Mouse (Mus musculus): ENCODE results near the gene Pou3f1. TPM values are rescaled to one million over a fixed set of nuclear protein-coding genes. Genes with fewer than 3 reads are reported as not detected.
"Not testable (repeated sequence)": the region's sequence is repeated elsewhere in the genome, so short reads cannot be mapped to it uniquely, and the experiment has no call there.

The Pou3f1 gene
- polyA plus RNA-seq, 1 experiment from 2014 or later = 0.18 TPM

DNA sequence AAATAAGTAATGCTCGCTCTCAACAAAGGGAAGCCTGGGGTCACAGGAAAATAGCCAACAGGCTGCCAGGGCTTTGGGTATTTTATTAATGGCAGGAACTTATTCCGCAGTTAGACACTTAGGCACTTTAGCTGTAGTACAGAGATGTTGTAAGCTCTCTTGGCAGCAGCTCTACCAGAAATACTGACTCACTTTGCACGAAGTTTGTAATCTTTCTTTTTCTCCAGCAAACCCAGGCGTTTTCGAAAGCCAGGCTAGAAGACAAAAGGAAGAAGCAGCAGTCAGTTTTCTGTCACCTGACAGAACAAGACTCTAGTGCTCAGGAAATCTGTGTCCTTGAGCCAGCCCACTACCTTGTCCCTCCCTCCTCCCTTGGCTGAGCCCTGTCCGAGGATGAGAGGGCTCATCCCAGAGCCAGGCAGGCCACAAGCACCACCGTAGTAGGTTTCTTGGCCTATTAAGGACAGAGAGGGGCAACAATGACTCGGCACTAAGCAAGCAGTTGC lies 29.3 kb downstream of the Pou3f1 start:
- no peak for DNase-seq (ENCODE audit: low spot score)

DNA sequence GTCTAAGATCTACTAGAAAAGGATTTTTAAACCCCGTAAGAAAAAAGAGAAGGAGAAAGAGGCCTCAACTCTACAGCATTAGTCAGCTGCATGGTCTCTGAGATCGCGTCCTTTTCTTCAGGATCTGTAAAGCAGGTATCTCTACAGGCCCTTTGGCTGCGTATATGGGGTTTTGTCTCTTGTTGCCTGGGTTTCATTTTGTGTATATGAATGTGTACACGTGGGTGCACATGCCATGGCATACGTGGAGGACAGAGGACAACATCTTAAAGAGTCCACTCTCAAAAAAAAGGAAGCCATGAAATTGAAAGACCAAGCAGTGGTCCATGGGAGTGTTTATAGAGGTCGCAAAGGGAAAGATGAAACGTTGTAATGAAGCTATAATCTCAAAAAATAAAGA lies 34.8 kb downstream of the Pou3f1 start:
- DNase-seq (ENCODE audit: low spot score) = no peak

DNA sequence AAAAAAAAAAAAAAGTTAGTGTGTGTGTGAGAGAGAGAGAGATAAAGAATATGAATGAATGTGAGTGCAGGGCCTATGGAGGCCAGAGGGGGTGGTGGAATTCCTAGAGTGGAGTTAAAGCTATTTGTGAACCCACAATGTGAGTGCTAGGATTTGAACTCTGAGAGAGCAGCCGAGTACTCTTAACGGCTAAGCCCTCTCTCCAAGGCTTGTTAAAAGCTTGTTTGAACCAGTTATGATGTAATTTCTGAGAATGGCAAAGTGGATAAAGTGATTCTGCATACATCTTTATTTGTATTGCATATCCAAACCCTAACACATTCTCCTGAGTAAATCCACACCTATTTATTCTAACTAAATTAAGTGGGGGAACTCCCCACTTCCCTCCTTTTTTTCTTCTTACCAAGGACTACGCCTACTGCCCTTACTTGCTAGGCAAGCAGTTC lies 35.8 kb downstream of the Pou3f1 start:
- DNase-seq (ENCODE audit: low spot score) = no peak

DNA sequence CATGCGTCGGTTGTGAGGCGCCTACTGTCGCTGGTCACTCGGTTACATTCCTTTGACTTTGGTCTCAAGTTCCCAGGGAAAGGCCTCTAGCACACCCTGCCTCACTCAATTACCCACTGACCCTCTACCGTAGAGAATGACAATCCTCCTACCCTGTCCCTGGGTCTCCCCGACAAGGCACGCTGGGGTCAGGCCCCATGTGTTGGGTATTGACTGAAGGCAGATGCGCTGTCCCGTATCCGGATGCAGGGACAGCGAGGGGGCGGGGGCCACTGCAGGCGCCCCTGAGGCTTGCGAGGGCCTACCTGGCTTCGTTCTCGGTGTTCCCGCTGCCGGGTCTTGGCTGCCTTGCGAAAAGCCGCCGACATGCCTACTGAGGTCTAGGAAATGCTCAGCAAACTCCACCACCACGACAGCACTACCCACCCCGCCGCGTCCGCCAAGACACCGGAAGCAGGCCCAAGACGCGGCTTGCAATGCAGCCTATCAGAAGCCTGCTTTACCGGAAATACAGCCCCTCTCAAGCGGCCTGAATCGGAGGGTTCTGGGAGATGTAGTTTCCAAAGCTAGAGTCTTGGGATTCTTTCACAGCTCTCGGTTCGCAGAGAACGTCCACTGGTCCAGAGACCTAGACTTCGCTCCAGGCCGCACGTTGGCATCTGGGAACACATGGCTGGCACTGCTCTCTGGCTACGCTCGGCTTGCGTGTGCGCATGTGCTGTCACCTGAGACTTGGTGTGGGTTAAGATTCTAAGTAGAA lies 36.7 kb downstream of the Pou3f1 start, which contains the start of gene Utp11:
Gene Utp11 (minus strand): TSS at position 466 of the 760 bp plus-strand sequence.
- DNase-seq (ENCODE audit: low spot score) = peak; percentile 89

DNA sequence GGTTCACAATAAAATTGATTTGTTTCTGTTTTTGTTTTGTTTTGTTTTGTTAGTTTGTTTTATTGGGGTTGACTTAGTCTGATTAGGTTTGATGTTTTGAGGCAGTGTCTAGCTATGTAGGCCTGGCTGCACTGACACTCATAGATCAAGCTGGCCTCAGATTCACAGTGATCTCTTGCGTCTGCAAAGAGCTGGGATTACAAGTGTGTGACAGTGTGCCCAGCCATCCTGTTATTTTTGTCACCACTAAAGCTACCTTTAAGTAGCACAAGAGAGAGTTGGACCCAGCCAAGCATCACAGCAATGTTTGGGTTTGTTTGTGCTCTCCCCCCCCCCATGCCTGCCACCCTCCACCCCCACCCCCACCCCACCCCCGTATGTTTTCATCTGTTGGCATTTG lies 38.0 kb downstream of the Pou3f1 start:
- no peak for DNase-seq (ENCODE audit: low spot score)

DNA sequence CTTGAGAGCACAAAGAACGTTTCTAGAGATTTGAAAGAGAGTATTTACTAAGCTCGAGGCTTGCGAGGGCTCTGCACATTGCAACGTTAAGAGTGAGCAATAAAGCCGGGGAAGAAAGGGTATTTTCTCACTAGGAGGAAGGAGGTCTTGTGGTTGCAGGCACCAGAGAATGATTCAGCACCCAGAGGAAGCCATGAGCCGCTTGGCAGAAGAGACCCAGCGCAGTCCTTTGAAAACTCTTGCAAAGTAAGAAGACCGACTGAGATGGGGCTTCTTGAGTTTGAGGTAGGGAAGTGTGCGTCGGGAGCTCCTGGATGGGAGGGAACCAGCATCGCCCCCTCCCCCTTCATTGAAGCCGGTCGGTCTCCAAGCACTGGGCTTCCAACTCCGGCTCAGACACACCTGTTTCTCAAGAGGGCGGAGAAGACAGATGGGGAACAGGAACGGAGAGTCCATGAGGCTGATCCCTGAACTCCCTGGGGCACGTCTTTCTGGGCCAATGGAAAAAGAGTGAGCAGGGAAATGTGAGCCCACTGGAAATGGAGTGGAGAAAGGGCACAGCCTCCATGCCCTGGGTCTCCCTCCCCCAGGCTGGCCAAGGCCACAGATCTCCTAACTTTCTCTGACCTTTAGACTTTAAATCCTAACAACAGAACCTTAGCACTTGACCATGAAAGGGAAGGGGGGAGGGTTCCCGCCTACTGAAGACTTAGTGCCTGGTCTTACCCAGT lies 39.3 kb downstream of the Pou3f1 start:
- DNase-seq (ENCODE audit: low spot score) = peak; percentile 59

DNA sequence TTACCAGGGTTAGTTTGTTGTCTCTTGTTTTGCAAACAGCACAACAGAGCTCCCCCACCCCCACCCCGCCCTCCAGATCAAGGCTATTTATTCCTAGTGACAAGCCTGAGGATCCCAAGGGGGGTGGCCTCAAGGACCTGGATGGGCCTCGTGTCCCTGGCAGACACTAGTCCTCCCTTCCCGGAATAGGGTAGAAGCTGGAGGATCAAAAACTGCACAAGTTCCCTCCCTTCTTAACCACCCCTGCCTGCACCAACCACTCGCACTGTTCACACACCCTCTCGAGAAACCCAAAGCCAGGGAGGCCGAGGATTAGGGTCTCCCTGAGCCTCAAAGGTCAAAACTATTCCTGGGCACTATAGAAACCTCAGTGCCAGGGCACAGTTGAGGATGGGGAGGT lies 43.2 kb downstream of the Pou3f1 start:
- no peak for DNase-seq (ENCODE audit: low spot score)

DNA sequence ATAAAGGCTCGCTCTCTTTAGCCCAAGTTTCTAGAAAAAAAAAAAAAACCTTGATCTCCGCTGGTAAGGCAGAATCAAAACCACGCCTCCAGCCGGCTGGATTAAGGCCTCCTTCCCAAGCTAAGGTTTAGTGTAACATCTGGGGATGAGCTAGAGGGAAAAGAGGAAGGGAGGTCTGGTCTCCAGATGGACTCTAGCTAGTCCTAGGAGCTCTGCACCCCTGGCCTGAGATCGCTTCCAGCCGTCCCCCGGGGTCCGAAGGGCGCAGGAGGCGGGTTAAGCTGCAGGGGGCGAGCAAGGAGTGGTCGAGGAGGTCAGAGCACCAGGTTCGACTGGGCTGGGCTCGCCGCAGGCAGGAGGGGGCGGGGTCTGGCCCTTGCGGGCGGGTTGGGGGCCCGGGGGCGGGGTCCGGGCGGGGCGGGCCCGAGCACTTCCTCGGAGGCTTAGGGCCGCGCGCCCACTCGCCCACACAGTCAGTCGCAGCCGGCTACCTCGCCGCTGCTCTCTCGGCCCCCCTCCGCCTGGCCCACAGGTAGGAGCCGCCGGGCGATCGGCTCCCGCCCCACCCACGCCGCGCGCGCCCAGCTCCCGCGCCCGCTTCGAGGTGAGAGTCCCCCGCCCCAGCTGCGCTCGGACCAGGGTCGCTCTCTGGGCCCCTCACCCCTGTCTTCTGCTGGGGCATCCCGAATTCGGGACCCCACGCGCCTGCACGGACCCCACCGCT lies 43.8 kb downstream of the Pou3f1 start, which contains the start of gene Fhl3:
Gene Fhl3 (plus strand): TSS at position 454 of the 724 bp plus-strand sequence.
- DNase-seq (ENCODE audit: low spot score) = peak; percentile 56

DNA sequence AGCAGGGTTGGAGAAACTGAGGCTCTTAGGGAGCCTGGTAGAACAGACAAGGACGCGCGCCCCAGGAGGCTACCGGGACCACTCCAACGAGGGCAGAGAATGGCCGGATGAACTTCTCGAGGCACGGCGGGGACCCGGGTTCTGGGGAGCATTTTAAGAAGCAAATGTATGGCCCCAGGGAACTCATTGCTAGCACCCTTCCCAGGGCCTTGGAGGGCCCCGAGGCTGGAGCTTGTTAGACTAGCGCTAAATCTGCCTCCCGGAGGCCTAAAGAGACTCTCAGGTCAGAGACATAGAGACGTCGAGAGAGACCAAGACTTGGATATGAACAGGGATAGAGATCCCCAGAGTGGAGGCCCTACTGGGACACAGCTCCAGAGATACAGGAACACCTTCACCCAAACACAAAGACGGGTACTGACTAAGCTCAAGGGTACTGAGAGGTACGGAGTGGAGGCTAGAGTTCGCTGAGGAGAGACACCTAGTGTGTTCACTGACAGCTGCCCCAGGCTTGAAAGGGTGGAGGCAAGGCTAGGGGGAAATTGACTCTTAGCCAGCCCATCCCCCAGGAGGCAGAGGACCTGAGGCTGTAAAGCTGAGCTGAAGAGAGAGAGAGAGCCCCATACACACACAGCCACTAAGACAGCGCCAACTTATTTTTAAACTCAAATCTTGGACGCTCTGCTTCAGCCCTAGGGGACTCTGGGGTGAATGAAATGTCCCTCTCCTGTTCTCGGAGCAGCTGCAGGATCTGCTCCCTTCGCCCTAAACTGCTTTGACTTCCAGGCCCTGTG lies 44.6 kb downstream of the Pou3f1 start:
- peak; percentile 57 for DNase-seq (ENCODE audit: low spot score)

DNA sequence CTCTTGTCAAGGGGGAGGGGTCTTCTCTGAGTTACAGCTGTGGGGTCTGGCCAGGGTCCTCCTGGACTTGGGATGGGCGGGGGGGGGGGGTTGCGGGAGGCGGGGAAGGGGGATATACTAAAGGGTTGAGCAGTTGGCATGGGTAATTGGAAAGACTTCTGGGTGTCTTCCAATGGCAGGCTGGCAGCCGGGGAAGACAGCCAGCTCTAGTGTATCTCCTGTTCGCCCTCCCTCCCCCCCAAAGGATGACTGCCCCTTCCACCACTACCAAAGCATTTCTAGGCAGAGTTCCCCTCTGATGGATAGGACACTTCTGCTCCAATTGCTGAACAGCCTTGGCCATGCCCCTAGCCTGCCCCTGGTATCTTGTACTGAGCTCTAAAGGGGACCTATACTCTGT lies 45.3 kb downstream of the Pou3f1 start:
- DNase-seq (ENCODE audit: low spot score) = no peak

DNA sequence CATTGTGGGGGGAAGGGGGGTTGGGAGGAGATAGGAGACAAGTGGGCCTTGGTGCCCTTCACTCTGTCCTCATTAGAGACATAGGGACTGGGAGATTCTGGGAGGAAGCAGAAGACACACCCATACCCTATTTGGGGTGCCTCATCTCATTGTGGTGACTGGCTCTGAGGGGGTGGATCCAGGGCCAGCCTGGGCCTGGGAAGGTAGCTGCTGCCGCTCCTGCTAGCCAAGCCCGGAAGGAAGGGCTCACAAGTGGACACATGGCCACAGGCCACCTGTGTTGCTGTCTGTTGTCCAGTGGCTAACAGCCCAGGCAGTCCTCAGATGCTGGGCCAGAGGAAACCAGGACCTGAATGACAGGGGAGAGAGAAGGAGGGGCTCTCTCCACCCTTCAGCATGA lies 46.8 kb downstream of the Pou3f1 start:
- no peak for DNase-seq (ENCODE audit: low spot score)

DNA sequence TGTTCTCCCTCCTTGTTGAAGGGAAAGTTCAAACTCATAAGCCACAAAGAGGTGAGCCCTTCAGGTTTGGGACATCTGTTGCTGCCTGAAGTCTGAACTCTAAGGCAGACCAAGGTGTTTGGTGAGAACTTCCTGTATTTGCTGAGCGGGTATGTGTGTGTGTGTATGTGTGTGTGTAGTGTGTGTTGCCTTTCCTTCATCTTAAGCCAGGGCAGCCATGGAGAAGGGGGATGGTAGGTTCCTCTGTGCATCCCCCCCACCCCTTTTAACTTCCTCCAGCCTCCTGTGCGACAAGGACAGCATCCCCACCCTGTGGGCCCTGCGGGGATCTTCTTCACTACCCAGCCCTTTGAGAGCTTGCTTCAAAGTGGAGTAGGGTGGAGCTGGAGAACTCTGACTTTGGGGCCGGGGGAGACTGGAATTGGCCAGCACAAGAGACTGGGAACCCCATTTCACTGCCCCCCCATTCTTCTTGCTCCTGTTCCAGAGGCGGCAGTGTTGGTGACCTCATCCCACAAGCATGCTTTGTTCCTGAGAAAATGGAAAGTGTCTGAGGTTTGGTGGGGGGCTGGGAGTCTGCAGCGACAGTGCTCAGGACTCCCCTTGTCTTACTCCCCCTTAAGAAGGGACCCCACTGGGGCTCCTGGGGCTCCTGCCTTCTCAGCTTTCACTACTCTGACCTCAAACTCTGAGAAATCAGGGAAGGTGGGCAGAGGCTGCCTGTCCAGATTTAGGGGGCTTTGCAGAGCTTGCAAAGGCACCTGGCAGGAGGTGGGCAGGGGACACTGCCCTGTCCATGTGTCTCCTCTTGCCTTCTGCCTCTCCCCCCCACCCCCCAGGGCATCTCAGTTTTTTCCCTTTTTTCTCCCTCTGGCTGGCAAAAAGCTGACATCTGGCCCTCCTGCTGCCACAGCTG lies 47.5 kb downstream of the Pou3f1 start:
- peak; percentile 70 for DNase-seq (ENCODE audit: low spot score)

DNA sequence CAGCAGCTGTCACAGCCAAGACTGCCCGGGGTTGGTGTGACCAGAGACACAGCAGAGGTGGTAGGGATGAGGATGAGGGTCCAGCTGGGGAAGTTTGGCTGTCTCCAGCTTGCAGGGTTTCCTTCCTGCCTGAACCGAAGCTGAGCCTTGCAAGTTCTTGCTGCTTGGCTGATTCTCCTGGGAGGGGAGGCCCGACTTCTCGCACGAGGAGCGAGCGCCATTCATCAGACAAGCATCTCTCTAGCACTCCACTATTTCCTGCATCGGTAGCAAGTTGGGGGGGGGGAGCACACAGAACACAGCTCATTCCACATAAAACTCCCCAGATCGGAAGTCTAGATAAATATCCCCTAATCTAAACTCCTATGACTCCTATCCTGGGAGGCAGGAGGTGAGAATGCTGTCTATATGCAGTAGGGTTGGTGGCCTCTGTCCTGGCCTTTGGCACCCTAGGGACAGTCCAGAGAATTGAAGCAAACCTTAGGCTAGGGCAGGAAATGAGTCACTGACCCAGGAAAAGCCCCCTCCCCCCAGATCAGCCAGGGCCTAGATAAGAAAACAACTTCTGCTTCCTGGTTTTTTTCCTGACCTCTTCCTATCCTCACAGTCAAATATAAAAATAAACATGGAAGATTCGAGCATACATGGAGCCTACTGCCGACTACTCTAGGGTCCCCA lies 48.3 kb downstream of the Pou3f1 start:
- peak; percentile 33 for DNase-seq (ENCODE audit: low spot score)

DNA sequence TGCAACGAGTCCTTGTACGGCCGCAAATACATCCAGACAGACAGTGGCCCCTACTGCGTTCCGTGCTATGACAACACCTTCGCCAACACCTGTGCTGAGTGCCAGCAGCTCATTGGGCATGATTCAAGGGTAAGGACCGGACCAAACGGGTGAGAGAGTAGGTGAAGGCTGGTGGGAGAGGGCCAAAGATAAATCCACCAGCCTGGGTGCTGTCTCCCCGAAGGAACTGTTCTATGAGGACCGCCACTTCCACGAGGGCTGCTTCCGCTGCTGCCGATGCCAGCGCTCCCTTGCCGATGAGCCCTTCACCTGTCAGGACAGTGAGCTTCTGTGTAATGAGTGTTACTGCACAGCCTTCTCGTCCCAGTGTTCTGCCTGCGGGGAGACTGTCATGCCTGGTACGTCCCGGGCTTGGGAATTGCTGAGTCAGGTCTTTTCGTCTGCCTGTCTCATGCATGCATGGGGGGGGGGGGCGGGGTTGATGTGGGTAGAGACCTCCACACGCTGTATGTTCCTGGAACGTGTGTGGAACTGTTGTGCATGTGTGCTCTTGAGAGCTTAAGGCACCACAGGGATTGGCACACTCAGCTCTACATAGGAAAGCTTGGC lies 49.2 kb downstream of the Pou3f1 start:
- DNase-seq (ENCODE audit: low spot score) = no peak

DNA sequence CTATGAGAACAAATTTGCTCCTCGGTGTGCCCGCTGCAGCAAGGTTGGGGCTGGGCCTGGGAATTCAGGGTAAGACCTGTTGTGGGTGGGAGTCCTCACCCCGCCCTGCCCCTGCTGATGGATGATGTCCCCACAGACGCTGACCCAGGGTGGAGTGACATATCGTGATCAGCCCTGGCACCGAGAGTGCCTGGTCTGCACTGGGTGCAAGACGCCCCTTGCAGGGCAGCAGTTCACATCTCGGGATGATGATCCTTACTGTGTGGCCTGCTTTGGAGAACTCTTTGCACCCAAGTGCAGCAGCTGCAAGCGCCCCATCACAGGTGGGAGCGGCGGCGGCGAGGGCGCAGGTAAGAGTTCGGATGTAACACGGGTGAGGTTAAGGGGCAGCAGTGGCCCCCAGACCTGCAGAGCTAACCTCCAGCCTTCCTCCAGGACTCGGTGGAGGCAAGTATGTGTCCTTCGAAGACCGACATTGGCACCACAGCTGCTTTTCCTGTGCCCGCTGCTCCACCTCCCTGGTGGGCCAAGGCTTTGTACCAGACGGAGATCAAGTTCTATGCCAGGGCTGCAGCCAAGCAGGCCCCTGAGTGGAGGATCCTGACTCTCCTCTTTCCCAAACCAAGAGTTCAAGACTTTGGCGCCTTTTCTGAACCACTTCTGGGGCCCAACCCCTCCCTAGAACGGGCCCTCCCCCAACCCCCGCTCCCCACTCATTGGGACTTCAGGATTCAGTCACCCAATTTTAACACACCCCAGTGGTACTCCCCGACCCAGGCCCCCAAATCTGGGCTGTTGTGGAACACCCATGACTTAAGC lies 51.0 kb downstream of the Pou3f1 start:
- DNase-seq (ENCODE audit: low spot score) = not testable (repeated sequence)

DNA sequence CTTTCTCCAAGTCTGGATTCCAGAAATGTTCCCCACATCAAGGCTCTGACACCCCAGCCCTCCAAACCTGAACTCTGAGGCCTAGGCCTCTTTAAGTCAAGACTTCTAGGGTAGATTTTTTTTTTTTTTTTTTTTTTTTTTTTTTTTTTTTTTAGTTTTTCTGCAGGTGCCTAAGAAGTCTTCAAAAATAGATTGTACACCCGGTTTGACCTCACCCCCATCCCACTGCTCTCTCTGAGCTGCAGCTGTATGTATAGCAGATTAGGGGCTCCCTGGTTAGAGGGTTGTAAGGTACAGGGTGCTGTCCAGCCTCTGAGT lies 51.6 kb downstream of the Pou3f1 start:
- DNase-seq (ENCODE audit: low spot score) = not testable (repeated sequence)

DNA sequence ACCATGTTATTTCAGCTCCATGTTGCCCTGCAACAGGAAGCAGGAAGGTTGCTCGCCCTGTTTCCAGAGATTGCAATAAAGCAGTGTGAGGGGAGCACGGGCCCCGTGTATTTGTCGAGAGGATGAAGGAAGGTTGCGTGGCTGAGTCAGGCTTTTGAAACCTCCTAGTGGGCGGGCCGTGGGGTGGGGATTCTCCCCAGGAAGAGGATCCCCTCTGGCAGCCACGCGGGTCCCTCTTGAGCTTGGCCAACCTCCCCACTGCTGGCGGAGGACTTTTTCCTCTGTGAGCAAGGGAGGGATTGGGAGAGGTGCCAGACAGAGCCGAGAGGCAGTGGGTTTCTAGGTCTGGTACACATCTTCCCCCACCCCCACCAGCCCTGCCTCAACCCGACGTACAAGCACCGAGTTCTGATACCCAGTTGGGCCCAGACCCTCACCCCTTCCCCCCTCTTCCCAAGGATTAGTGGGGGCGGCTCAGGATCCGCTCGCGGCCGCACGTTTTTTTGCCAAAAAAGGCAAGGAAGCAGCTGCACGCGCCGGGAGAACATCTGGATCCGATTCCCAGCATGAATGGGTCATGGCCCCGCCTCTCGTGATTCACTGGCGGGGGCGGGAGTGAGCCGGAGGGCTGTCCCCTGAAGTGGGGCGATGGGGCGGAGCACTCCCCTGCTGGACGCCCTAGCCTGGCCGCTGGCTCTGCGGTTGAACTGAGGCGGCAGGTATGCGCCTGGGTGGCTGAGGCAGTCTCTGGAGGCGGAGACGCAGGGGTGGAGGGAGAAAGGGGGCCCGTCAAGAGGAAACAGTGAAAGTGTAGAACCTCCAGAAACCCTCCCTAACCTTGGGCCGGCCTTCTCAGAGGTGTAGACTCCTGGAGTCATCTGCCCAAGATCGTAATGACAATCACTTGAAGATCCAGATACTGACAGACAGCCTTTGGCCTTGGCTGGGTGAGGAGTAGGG lies 52.2 kb downstream of the Pou3f1 start:
- peak; percentile 82 for DNase-seq (ENCODE audit: low spot score)

Measured in thymus, postnatal 0 days (tissue).